Mouse (Mus musculus): ENCODE measurements around the gene Pam.

The Pam gene

GRCm38 (mm10) chr1:98095246-98095990, at the start of gene Pam:
Gene Pam (minus strand): TSS chr1:98095646.
- peak; percentile 51 for DNase-seq (ENCODE audit: low read depth, low spot score)

- no peak for DNase-seq (ENCODE audit: low read depth, low spot score)
These were observed 49.4 kb upstream of the Pam start for GRCm38 (mm10) chr1:98144845-98145244.

GRCm38 (mm10) chr1:98131244-98131643, 35.8 kb upstream of the Pam start:
- DNase-seq (ENCODE audit: low read depth, low spot score) = no peak

GRCm38 (mm10) chr1:98129561-98130347, 34.3 kb upstream of the Pam start:
- DNase-seq (ENCODE audit: low read depth, low spot score) = no peak

- no peak for DNase-seq (ENCODE audit: low read depth, low spot score)
These were observed 33.7 kb upstream of the Pam start for GRCm38 (mm10) chr1:98129111-98129510.

- no peak for DNase-seq (ENCODE audit: low read depth, low spot score)
These were observed 33.1 kb upstream of the Pam start for GRCm38 (mm10) chr1:98128338-98129096.

GRCm38 (mm10) chr1:98126268-98126667, 30.8 kb upstream of the Pam start:
- DNase-seq (ENCODE audit: low read depth, low spot score) = no peak

- no peak for DNase-seq (ENCODE audit: low read depth, low spot score)
These were observed 29.3 kb upstream of the Pam start for GRCm38 (mm10) chr1:98124727-98125126.

- no peak for DNase-seq (ENCODE audit: low read depth, low spot score)
These were observed 24.1 kb upstream of the Pam start for GRCm38 (mm10) chr1:98119595-98119994.

GRCm38 (mm10) chr1:98107599-98107998, 12.2 kb upstream of the Pam start:
- no peak for DNase-seq (ENCODE audit: low read depth, low spot score)

- no peak for DNase-seq (ENCODE audit: low read depth, low spot score)
These were observed 4.0 kb upstream of the Pam start for GRCm38 (mm10) chr1:98099441-98099840.

GRCm38 (mm10) chr1:98097957-98098729, 2.7 kb upstream of the Pam start:
- DNase-seq (ENCODE audit: low read depth, low spot score) = no peak

GRCm38 (mm10) chr1:98096396-98096935, 1.0 kb upstream of the Pam start:
- DNase-seq (ENCODE audit: low read depth, low spot score) = no peak

GRCm38 (mm10) chr1:98095991-98096330, 515 bp upstream of the Pam start:
- no peak for DNase-seq (ENCODE audit: low read depth, low spot score)

- DNase-seq (ENCODE audit: low read depth, low spot score) = peak; percentile 35
These were observed 618 bp downstream of the Pam start for GRCm38 (mm10) chr1:98094811-98095245.

- DNase-seq (ENCODE audit: low read depth, low spot score) = no peak
These were observed 6.0 kb downstream of the Pam start for GRCm38 (mm10) chr1:98089336-98089975.

GRCm38 (mm10) chr1:98086456-98086855, 9.0 kb downstream of the Pam start:
- no peak for DNase-seq (ENCODE audit: low read depth, low spot score)

- no peak for DNase-seq (ENCODE audit: low read depth, low spot score)
These were observed 10.7 kb downstream of the Pam start for GRCm38 (mm10) chr1:98084596-98085274.

- DNase-seq (ENCODE audit: low read depth, low spot score) = no peak
These were observed 11.9 kb downstream of the Pam start for GRCm38 (mm10) chr1:98083508-98083907.

GRCm38 (mm10) chr1:98082988-98083387, 12.5 kb downstream of the Pam start:
- peak; percentile 11 for DNase-seq (ENCODE audit: low read depth, low spot score)

Measured in forelimb bud, embryonic 11.5 days (tissue).